Mouse (Mus musculus) lung, postnatal 0 days (tissue): Measurements from ENCODE around the gene Nup210. TPM values are rescaled to one million over a fixed set of nuclear protein-coding genes. Genes with fewer than 3 reads are reported as not detected.

Experiments used
- ATAC-seq: fragments of 200-750 bp; cut with Nextera tagmentation; 2 replicates; pipeline ENCODE4 v1.8.0; 2017; ENCODE audit warnings: moderate library complexity
- DNase-seq: peaks from one replicate; pipeline ENCODE4 v3.0.0-alpha.2; 2016; ENCODE audit warnings: low spot score
- H3K27ac ChIP-seq: fragments of 300-500 bp; sonication (generic); 2 replicates; pipeline ENCODE4 v1.5.1; 2014; ENCODE audit warnings: antibody characterized with exemption, mild to moderate bottlenecking, low read length, mixed read lengths
- H3K27me3 ChIP-seq: fragments of 300-500 bp; sonication (generic); replicated peaks from 2 replicates; pipeline ENCODE4 v1.6.1; 2014; ENCODE audit warnings: low read length, mixed read lengths; ENCODE audit not compliant: insufficient read depth
- H3K36me3 ChIP-seq: fragments of 300-500 bp; sonication (generic); 2 replicates; pipeline ENCODE4 v1.6.1; 2014; ENCODE audit warnings: low read length, mixed read lengths; ENCODE audit not compliant: insufficient read depth
- H3K4me1 ChIP-seq: fragments of 300-500 bp; sonication (generic); 2 replicates; pipeline ENCODE4 v1.6.1; 2014; ENCODE audit warnings: antibody characterized with exemption, low read depth, low read length, mixed read lengths; ENCODE audit not compliant: insufficient read depth
- H3K4me2 ChIP-seq: fragments of 300-500 bp; sonication (generic); replicated peaks from 2 replicates; pipeline ENCODE4 v1.6.1; 2014; ENCODE audit warnings: low read depth, mild to moderate bottlenecking, low read length, moderate library complexity, mixed read lengths
- H3K4me3 ChIP-seq: fragments of 300-500 bp; sonication (generic); 2 replicates; pipeline ENCODE4 v1.5.1; 2014; ENCODE audit warnings: low read depth, low read length
- H3K9ac ChIP-seq: fragments of 300-500 bp; sonication (generic); replicated peaks from 2 replicates; pipeline ENCODE4 v1.6.1; 2014; ENCODE audit warnings: low read depth, mild to moderate bottlenecking
- H3K9me3 ChIP-seq: fragments of 300-500 bp; sonication (generic); 2 replicates; pipeline ENCODE4 v1.6.1; 2016; ENCODE audit warnings: low read length, mixed read lengths
- CTCF ChIP-seq: IDR thresholded peaks from 2 replicates; pipeline ENCODE4 v1.5.1; 2016; ENCODE audit warnings: antibody characterized with exemption, mild to moderate bottlenecking
- EP300 ChIP-seq: IDR thresholded peaks from 2 replicates; pipeline ENCODE4 v1.6.1; 2016; ENCODE audit warnings: antibody characterized with exemption, mild to moderate bottlenecking, control low read depth
- WGBS: fragments of 180-500 bp; shearing (Covaris S2); extraction: QIAGEN DNeasy Blood & Tissue Kit; methylation state at CpG from one replicate; pipeline ENCODE4 v1.1.7; 2014; 5-methylcytosine and 5-hydroxymethylcytosine counted together
- polyA plus RNA-seq: library from polyadenylated mRNA; unstranded; fragments of >200 nt; fragmentation: Nextera tagmentation; extraction: Ambion mirVana; gene quantifications from 2 replicates; pipeline ENCODE4 v1.2.1, GENCODE M21; 2015

The Nup210 gene
- polyA plus RNA-seq, 1 experiment from 2014 or later: 5.8 TPM

DNA sequence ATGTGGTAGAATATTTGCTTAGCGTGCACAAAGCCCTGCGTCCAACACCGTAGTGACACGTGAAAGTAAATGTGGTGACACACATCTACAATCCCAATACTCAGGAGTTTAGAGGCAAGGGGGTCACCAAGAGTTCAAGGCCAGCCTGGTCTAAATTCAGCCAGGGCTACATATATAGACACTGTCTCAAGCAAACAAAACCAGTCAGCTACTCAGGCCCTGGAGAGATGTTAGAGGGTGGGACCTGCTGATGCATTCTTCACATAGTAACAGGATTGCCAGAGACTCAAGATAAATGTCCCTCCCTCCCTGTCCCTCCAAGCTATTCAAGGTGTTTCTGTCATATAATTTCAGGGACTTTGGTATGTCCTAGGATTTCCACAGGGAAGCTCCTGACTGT is 117.5 kb downstream of the Nup210 start:
- TF ChIP-seq CTCF: no peak
- no peak for TF ChIP-seq EP300
- Histone ChIP-seq H3K36me3 (no peaks in the 10 kb centered on the region), H3K9ac (no peak overlapping the region), H3K4me3 (no peak overlapping the region), H3K27ac (no peak overlapping the region), H3K9me3 (no peaks in the 10 kb centered on the region), H3K4me1 (no peaks in the 10 kb centered on the region), H3K4me2 (no peak overlapping the region), H3K27me3 (no peaks in the 10 kb centered on the region)
- DNase-seq (no peak), ATAC-seq (peak; percentile 23; the same call in 1 of the 2 replicates)
- 64% methylated on average over 4 of the region's 4 CpGs for WGBS

- Histone ChIP-seq H3K9ac (no peak overlapping the region), H3K4me1 (no peaks in the 10 kb centered on the region), H3K27ac (no peak overlapping the region), H3K4me3 (no peak overlapping the region), H3K27me3 (no peaks in the 10 kb centered on the region), H3K36me3 (no peaks in the 10 kb centered on the region), H3K9me3 (no peaks in the 10 kb centered on the region), H3K4me2 (no peak overlapping the region)
- ATAC-seq (no peak), DNase-seq (no peak)
- no peak for TF ChIP-seq EP300
- no peak for TF ChIP-seq CTCF
- WGBS: 87% methylated on average over 3 of the region's 3 CpGs
Measured at GRCm38 (mm10) chr6:90997025-90997424, 119.6 kb downstream of the Nup210 start.

DNA sequence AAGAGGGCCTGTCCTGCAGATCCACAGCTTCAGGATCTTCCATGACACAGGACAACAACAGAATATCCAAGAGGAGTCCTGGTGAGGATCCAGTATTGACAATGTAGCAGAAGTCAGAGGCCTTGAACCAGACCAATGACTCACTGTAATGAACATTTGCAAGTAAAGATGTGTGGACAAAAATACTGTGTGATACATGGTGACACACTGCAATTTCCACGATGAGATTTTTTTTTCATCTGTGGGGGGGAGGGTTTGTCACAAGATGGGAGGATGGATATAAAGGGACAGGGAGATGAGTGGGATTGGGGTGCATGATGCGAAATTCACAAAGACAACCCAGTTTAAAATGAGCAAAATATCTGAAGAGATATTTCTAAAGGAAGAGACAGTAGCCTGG is 120.4 kb downstream of the Nup210 start:
- no peak overlapping the region for H3K4me2 ChIP-seq
- H3K36me3 ChIP-seq: no peaks in the 10 kb centered on the region
- no peaks in the 10 kb centered on the region for H3K9me3 ChIP-seq
- H3K27me3 ChIP-seq: no peaks in the 10 kb centered on the region
- DNase-seq (no peak), ATAC-seq (no peak)
- TF ChIP-seq EP300 (no peak), CTCF (no peak)
- H3K4me1 ChIP-seq: no peaks in the 10 kb centered on the region
- no peak overlapping the region for H3K9ac ChIP-seq
- WGBS: 95% methylated on average over 2 of the region's 2 CpGs
- no peak overlapping the region for H3K4me3 ChIP-seq
- H3K27ac ChIP-seq: no peak overlapping the region

- peak within 1 kb of the TSS; percentile 34 for H3K9ac ChIP-seq
- H3K4me3 ChIP-seq: peak within 1 kb of the TSS; percentile 61
- ATAC-seq (peak; percentile 90), DNase-seq (peak; percentile 98)
- peak within 1 kb of the TSS; percentile 99 for H3K4me2 ChIP-seq
- TF ChIP-seq EP300 (no peak), CTCF (peak; percentile 73)
- H3K27ac ChIP-seq: peak within 1 kb of the TSS; percentile 64
- under 1% methylated on average over 28 of the region's 39 CpGs for WGBS
- H3K36me3 ChIP-seq: no peaks in the 10 kb centered on the region
- 0 out of 2 replicates have a peak, but pooled peaks cover 6% of the 10 kb centered on the region for H3K27me3 ChIP-seq
- peaks cover 14% of the 10 kb centered on the region; the same call in 1 of the 2 replicates for H3K4me1 ChIP-seq
- no peaks in the 10 kb centered on the region for H3K9me3 ChIP-seq
Measured at GRCm38 (mm10) chr6:90988648-90989317, 127.8 kb downstream of the Nup210 start, which contains the start of gene Iqsec1. Iqsec1 (minus strand) TSS chr6:90988685.

DNA sequence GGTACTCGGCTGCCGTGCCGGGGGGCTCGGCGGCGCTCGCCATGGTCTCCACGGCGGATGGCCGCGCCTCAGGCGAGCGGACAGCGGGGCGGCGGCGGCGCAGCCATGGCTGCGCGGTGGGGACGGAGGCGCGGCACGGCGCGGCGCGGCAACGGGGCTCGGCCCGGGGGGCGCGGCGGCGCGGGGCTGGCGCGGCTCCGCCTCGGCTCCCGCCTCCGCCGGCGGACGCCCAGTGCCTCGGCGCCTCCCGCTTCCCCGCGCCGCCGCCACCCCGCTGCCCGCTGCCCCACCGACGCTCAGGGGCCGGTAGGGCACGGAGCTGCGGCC is 128.4 kb downstream of the Nup210 start:
- Histone ChIP-seq H3K4me3 (peak overlapping the region; percentile 61), H3K9me3 (no peaks in the 10 kb centered on the region), H3K36me3 (no peaks in the 10 kb centered on the region), H3K9ac (peak overlapping the region; percentile 34; the same call in 1 of the 2 replicates), H3K4me2 (peak overlapping the region; percentile 99), H3K27ac (peak overlapping the region; percentile 64), H3K27me3 (0 out of 2 replicates have a peak, but pooled peaks cover 6% of the 10 kb centered on the region), H3K4me1 (peaks cover 15% of the 10 kb centered on the region; the same call in 1 of the 2 replicates)
- ATAC-seq (peak; percentile 10), DNase-seq (no peak)
- no peak for TF ChIP-seq EP300
- TF ChIP-seq CTCF: no peak
- 0% methylated on average over 5 of the region's 59 CpGs for WGBS

GRCm38 (mm10) chr6:90987561-90988298 is 128.9 kb downstream of the Nup210 start:
- peak overlapping the region; percentile 99 for H3K4me2 ChIP-seq
- 1% methylated on average over 60 of the region's 76 CpGs for WGBS
- H3K4me1 ChIP-seq: peaks cover 15% of the 10 kb centered on the region; the same call in 1 of the 2 replicates
- DNase-seq (peak; percentile 22), ATAC-seq (no peak)
- no peak for TF ChIP-seq CTCF
- TF ChIP-seq EP300: no peak
- H3K36me3 ChIP-seq: no peaks in the 10 kb centered on the region
- H3K9me3 ChIP-seq: no peaks in the 10 kb centered on the region
- H3K4me3 ChIP-seq: peak overlapping the region; percentile 61
- H3K27ac ChIP-seq: peak overlapping the region; percentile 64
- H3K27me3 ChIP-seq: 0 out of 2 replicates have a peak, but pooled peaks cover 6% of the 10 kb centered on the region
- peak overlapping the region; percentile 34 for H3K9ac ChIP-seq
